Mouse (Mus musculus): Measurements from ENCODE around the gene Ybx1. TPM values are rescaled to one million over a fixed set of nuclear protein-coding genes. Genes with fewer than 3 reads are reported as not detected.

Ybx1 gene
- polyA plus RNA-seq, 1 experiment from 2014 or later, result 1,189 TPM

Other genes starting within 250 kb of the Ybx1 start
- gene Slc2a1, start 185.9 kb downstream of the Ybx1 start, polyA plus RNA-seq (2016; fragmentation: Nextera tagmentation; extraction: Ambion mirVana), result 116 TPM in 2 replicates
- 7.7 and 12.0 TPM in 2 replicates for gene Zfp691, start 120.4 kb downstream of the Ybx1 start, polyA plus RNA-seq (2016; fragmentation: Nextera tagmentation; extraction: Ambion mirVana)
- gene Ermap, start 104.6 kb downstream of the Ybx1 start, polyA plus RNA-seq (2016; fragmentation: Nextera tagmentation; extraction: Ambion mirVana), result 5.7 and 6.4 TPM in 2 replicates
- 168 and 190 TPM in 2 replicates for gene Svbp, start 99.3 kb downstream of the Ybx1 start, polyA plus RNA-seq (2016; fragmentation: Nextera tagmentation; extraction: Ambion mirVana)
- 0.20 TPM in 1 of 2 replicates, not detected in the other for gene Tmem269, start 76.4 kb downstream of the Ybx1 start, polyA plus RNA-seq (2016; fragmentation: Nextera tagmentation; extraction: Ambion mirVana)
- gene AU022252, start 61.9 kb downstream of the Ybx1 start, polyA plus RNA-seq (2016; fragmentation: Nextera tagmentation; extraction: Ambion mirVana), result 34.4 and 39.5 TPM in 2 replicates
- 14.6 and 17.7 TPM in 2 replicates for gene P3h1, start 61.7 kb downstream of the Ybx1 start, polyA plus RNA-seq (2016; fragmentation: Nextera tagmentation; extraction: Ambion mirVana)
- 0.10 and 0.22 TPM in 2 replicates for gene Cldn19, start 39.2 kb downstream of the Ybx1 start, polyA plus RNA-seq (2016; fragmentation: Nextera tagmentation; extraction: Ambion mirVana)
- 86.7 and 96.4 TPM in 2 replicates for gene Ppih, start 25.9 kb upstream of the Ybx1 start, polyA plus RNA-seq (2016; fragmentation: Nextera tagmentation; extraction: Ambion mirVana)
- 11.7 and 15.7 TPM in 2 replicates for gene Ccdc30, start 120.9 kb upstream of the Ybx1 start, polyA plus RNA-seq (2016; fragmentation: Nextera tagmentation; extraction: Ambion mirVana)
- 20.0 and 21.0 TPM in 2 replicates for gene Ppcs, start 127.8 kb upstream of the Ybx1 start, polyA plus RNA-seq (2016; fragmentation: Nextera tagmentation; extraction: Ambion mirVana)
- 0.20 TPM in 1 of 2 replicates, not detected in the other for gene Zmynd12, start 128.2 kb upstream of the Ybx1 start, polyA plus RNA-seq (2016; fragmentation: Nextera tagmentation; extraction: Ambion mirVana)
- 8.9 and 9.3 TPM in 2 replicates for gene Rimkla, start 198.0 kb upstream of the Ybx1 start, polyA plus RNA-seq (2016; fragmentation: Nextera tagmentation; extraction: Ambion mirVana)
- 28.9 and 29.2 TPM in 2 replicates for gene Foxj3, start 242.4 kb upstream of the Ybx1 start, polyA plus RNA-seq (2016; fragmentation: Nextera tagmentation; extraction: Ambion mirVana)
- 3.8 and 4.6 TPM in 2 replicates for gene Frg2f1, start 244.9 kb upstream of the Ybx1 start, polyA plus RNA-seq (2016; fragmentation: Nextera tagmentation; extraction: Ambion mirVana)